Mouse (Mus musculus): ENCODE data around the gene Serac1. TPM values are rescaled to one million over a fixed set of nuclear protein-coding genes. Genes with fewer than 3 reads are reported as not detected.
A peak's percentile ranks its signal among the peaks of the same experiment; 100 is the strongest.

Serac1 gene
- polyA plus RNA-seq, 1 experiment from 2014 or later: 6.8 TPM

DNA sequence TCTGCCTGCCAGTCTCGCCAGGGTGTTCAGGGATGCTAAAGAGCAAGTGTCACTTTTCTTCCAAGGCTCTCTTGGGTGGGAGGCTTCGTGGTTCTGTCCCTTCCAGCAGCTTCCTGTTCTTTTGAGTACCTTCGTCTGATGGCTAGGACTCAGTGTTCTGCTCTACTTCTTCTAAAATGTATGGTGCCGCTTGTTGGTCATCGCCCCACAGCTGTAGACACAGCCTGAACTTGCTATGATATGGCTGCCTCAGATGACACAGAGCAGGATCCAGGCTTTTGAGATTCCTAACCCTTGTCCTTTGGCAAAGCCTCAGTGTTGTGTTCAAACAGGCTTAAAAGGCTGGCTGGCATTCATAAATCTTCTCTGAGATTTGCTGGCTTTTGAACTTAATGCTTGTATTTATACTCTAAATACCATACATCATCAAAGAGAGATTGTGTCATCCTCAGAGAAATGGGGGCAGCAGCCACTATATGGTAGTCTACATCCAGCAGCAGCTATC, 80.5 kb downstream of the Serac1 start:
- 82% methylated on average over 5 of the region's 5 CpGs for WGBS
- no peaks in the 10 kb centered on the region for H3K36me3 ChIP-seq
- H3K27ac ChIP-seq: no peak overlapping the region
- no peak overlapping the region for H3K4me3 ChIP-seq
- H3K27me3 ChIP-seq (ENCODE audit: low read depth, poor library complexity, severe bottlenecking): no peaks in the 10 kb centered on the region
- H3K9me3 ChIP-seq (replicated peaks): no peaks in the 10 kb centered on the region
- H3K4me1 ChIP-seq: peaks cover 6% of the 10 kb centered on the region; the same call in 1 of the 2 replicates
- no peak for DNase-seq (ENCODE audit: low spot score)

GRCm38 (mm10) chr17:5998235-5998500, 81.4 kb downstream of the Serac1 start:
- no peak overlapping the region for H3K4me3 ChIP-seq
- H3K4me1 ChIP-seq: peaks cover 6% of the 10 kb centered on the region; the same call in 1 of the 2 replicates
- no peaks in the 10 kb centered on the region for H3K36me3 ChIP-seq
- DNase-seq (ENCODE audit: low spot score): no peak
- H3K9me3 ChIP-seq (replicated peaks): no peaks in the 10 kb centered on the region
- no peaks in the 10 kb centered on the region for H3K27me3 ChIP-seq (ENCODE audit: low read depth, poor library complexity, severe bottlenecking)
- no peak overlapping the region for H3K27ac ChIP-seq

DNA sequence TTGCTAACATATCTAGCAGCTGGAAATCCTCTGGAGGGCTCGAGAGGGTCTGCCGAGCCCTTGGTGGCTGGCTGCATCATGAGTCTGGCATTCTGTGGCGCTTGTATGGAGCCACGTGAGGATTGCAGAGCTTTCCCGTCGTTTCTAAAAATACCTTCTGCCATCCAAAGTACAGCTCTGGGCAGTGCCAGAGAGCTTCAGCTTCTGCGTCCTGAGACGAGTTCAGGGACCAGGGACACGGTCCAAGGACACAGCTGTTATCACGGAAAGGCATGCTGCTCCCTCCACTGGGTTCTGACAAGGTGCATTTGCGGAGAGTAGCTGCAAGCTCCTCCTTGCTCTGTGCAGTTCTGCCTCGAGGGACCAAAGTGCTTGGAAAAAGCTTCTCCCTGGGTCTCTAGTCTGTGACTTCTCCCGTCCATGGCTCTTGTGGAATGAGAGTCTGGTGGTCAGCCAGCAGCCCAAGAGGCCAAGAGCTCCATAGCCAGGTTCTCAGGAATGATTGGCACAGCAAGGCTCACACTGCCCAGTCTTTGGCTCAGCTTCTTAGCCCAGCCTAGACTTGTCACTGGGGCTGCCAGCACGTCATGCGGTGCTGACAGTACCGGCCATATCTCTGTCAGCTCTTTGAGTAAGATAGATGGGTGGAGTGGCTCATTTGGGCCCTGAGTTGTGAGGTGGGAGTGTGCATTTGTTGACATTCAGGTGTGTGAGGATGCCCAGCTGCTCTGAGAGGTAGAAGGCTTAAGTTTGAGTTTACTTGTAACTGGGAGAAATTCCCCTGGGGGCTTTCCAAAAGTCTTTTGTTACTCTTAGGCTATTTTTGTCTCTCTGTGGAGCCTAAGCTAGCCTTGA, 81.9 kb downstream of the Serac1 start:
- DNase-seq (ENCODE audit: low spot score): no peak
- Histone ChIP-seq H3K36me3 (no peaks in the 10 kb centered on the region), H3K27me3 (ENCODE audit: low read depth, poor library complexity, severe bottlenecking) (no peaks in the 10 kb centered on the region), H3K4me1 (peaks cover 6% of the 10 kb centered on the region; the same call in 1 of the 2 replicates), H3K9me3 (replicated peaks) (no peaks in the 10 kb centered on the region), H3K4me3 (no peak overlapping the region), H3K27ac (no peak overlapping the region)
- WGBS: 85% methylated on average over 16 of the region's 16 CpGs

- H3K9me3 ChIP-seq (replicated peaks): no peaks in the 10 kb centered on the region
- no peak for DNase-seq (ENCODE audit: low spot score)
- 0 out of 2 replicates have a peak overlapping the region, but pooled peaks have one; percentile 20 for H3K27ac ChIP-seq
- H3K4me3 ChIP-seq: no peak overlapping the region
- no peaks in the 10 kb centered on the region for H3K36me3 ChIP-seq
- peaks cover 6% of the 10 kb centered on the region; the same call in 1 of the 2 replicates for H3K4me1 ChIP-seq
- H3K27me3 ChIP-seq (ENCODE audit: low read depth, poor library complexity, severe bottlenecking): no peaks in the 10 kb centered on the region
- WGBS: 76% methylated on average over 14 of the region's 14 CpGs
These were observed 83.0 kb downstream of the Serac1 start for GRCm38 (mm10) chr17:5996589-5996988.

- Histone ChIP-seq H3K4me3 (no peak overlapping the region), H3K9me3 (replicated peaks) (no peaks in the 10 kb centered on the region), H3K4me1 (peaks cover 6% of the 10 kb centered on the region; the same call in 1 of the 2 replicates), H3K36me3 (no peaks in the 10 kb centered on the region), H3K27ac (no peak overlapping the region), H3K27me3 (ENCODE audit: low read depth, poor library complexity, severe bottlenecking) (no peaks in the 10 kb centered on the region)
- DNase-seq (ENCODE audit: low spot score): no peak
- WGBS: 85% methylated on average over 6 of the region's 6 CpGs
These were observed 84.9 kb downstream of the Serac1 start for GRCm38 (mm10) chr17:5994606-5995005.

GRCm38 (mm10) chr17:5993581-5994260, 85.8 kb downstream of the Serac1 start:
- Histone ChIP-seq H3K27me3 (ENCODE audit: low read depth, poor library complexity, severe bottlenecking) (no peaks in the 10 kb centered on the region), H3K36me3 (no peaks in the 10 kb centered on the region), H3K4me1 (peaks cover 6% of the 10 kb centered on the region; the same call in 1 of the 2 replicates), H3K4me3 (no peak overlapping the region), H3K27ac (no peak overlapping the region), H3K9me3 (replicated peaks) (no peaks in the 10 kb centered on the region)
- no peak for DNase-seq (ENCODE audit: low spot score)
- 85% methylated on average over 3 of the region's 3 CpGs for WGBS

DNA sequence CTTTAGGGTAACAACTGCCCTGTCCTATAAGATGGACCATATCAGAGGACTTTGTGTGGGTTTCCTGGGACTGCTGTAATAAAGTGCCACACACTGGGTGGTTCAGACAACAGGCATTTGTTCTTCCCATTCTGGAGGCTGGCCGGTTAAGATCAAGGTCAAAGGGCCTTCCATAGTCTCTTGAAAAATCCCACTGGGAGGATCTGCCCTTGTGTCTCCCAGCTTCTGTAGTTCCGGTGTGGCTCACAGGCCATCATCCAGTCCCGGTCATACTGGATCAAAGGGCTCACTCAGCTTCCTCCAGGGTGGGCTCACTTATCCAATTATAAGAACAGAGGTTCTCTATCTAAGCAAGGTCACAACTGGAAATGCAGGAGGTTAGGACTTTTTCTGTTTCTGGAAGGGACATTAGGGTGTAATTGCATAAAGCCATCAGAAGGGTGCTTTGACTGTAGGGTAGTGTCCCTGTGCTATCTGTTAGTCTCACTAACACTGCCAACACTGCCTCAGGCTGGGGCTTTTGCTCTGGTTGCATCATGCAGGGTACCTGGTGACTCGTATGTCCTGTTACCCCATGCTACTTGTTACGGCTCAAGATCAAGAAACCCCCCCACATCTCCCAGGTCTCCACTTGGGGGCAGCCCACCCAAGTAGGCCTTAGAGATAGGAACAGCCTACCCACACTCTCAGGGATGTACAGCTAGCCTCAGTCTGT, 86.5 kb downstream of the Serac1 start:
- Histone ChIP-seq H3K36me3 (no peaks in the 10 kb centered on the region), H3K4me1 (peaks cover 10% of the 10 kb centered on the region), H3K27me3 (ENCODE audit: low read depth, poor library complexity, severe bottlenecking) (no peaks in the 10 kb centered on the region), H3K9me3 (replicated peaks) (no peaks in the 10 kb centered on the region), H3K27ac (no peak overlapping the region), H3K4me3 (no peak overlapping the region)
- WGBS: 76% methylated on average over 5 of the region's 5 CpGs
- no peak for DNase-seq (ENCODE audit: low spot score)

Other genes starting within 250 kb of the Serac1 start
- 18.4 and 19.4 TPM in 2 replicates for gene Snx9, start 238.4 kb downstream of the Serac1 start, polyA plus RNA-seq (2016; fragmentation: Nextera tagmentation; extraction: Ambion mirVana)
- gene Synj2, start 138.5 kb downstream of the Serac1 start, polyA plus RNA-seq (2016; fragmentation: Nextera tagmentation; extraction: Ambion mirVana): 0.75 and 1.1 TPM in 2 replicates
- gene Gtf2h5, start within 50 bp of the Serac1 start, polyA plus RNA-seq (2016; fragmentation: Nextera tagmentation; extraction: Ambion mirVana): 166 and 173 TPM in 2 replicates
- gene Tulp4, start 26.7 kb upstream of the Serac1 start, polyA plus RNA-seq (2016; fragmentation: Nextera tagmentation; extraction: Ambion mirVana): 145 and 159 TPM in 2 replicates
- gene Tmem181a, start 177.1 kb upstream of the Serac1 start, polyA plus RNA-seq (2016; fragmentation: Nextera tagmentation; extraction: Ambion mirVana): 19.8 and 23.7 TPM in 2 replicates
- 18.1 and 18.8 TPM in 2 replicates for gene Dynlt1a, start 237.8 kb upstream of the Serac1 start, polyA plus RNA-seq (2016; fragmentation: Nextera tagmentation; extraction: Ambion mirVana)